ENCODE assay signal across 11 mouse cellular contexts in the genomic region with DNA sequence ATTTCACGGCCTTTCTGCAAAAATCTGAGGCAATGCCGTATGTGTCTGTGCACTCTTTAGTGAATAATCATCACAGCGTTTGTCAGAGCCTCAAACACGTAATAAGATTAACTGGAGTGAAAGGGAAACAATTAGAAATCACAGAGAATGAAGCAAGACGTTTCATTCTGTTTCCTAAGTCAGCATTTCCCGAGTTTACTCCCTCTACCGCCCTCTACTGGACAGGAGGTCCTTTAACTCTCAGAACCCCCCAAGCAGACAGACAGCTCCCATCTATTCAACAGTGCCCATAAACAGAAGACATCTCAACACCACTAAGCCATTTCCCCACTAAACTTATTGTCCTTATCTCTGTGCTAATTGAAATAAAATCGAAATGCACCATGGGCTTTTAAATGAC.
A peak's percentile ranks its signal among the peaks of the same experiment; 100 is the strongest.
DNase-seq lines count a peak whose midpoint lies in the region; ATAC-seq and TF ChIP-seq lines count a peak whose summit lies in the region.
"Had no signal": no experiment of that assay in that cellular context is flagged by ENCODE, and none has a peak within 500 bp of the region (broad histone marks: within the 10 kb centered on the region; RNA-seq: fewer than 3 reads in every experiment).

No protein-coding gene starts in this region.

- no peak for TF ChIP-seq EP300 in liver, embryonic 14.5 days (IDR thresholded peaks at IDR 0.05; ENCODE audit: low read depth)
- TF ChIP-seq EP300 in CH12.LX (IDR thresholded peaks at IDR 0.05; ENCODE audit: low read length) = no peak

- no peak overlapping the region for H3K9ac ChIP-seq in liver, embryonic 14.5 days (replicated peaks)
- no peak overlapping the region for H3K9ac ChIP-seq in CH12.LX (ENCODE audit: insufficient read depth, low read depth)
- H3K9ac ChIP-seq: midbrain, embryonic 12.5 days had no signal

- DNase-seq in liver, embryonic 14.5 days (ENCODE audit: low read depth in 3 of 3, low spot score in 3 of 3) = no peak
- no peak for DNase-seq in liver
- peak; percentile 22 for DNase-seq in CH12.LX (ENCODE audit: extremely low read depth)
- DNase-seq in MN1 (ENCODE audit: low spot score) = peak; percentile 9
- no peak for DNase-seq in natural killer cell, adult 2 months (ENCODE audit: low spot score in 2 of 2)
- DNase-seq in frontal cortex, postnatal 36 days (ENCODE audit: low spot score in 2 of 2) = no peak
- DNase-seq: cerebellum, adult 9-11 months; right cerebral cortex, postnatal 25 days had no signal

- H3K4me1 ChIP-seq in liver, embryonic 14.5 days (replicated peaks; ENCODE audit: control insufficient read depth in 2 of 2, insufficient read depth in 2 of 2, low read length in 1 of 2) = no peaks in the 10 kb centered on the region
- no peaks in the 10 kb centered on the region; a peak in 1 of 4 replicates for H3K4me1 ChIP-seq in CH12.LX (ENCODE audit: control insufficient read depth in 1 of 2, insufficient read depth in 2 of 2)

- no peak overlapping the region for H3K4me3 ChIP-seq in liver, embryonic 14.5 days (ENCODE audit: insufficient read depth in 1 of 2, low read depth in 2 of 2, low read length in 2 of 2)
- no peak overlapping the region for H3K4me3 ChIP-seq in CH12.LX (replicated peaks in 1 of 3; ENCODE audit: low read depth in 2 of 3, low read length in 2 of 3, poor library complexity in 1 of 3)
- no peak overlapping the region for H3K4me3 ChIP-seq in myocyte
- H3K4me3 ChIP-seq: forebrain, embryonic 10.5 days; midbrain, embryonic 12.5 days had no signal

- in situ Hi-C loops in CH12.LX (cut with MboI; ENCODE audit: low pct_ligation_motif_present, low pct_unique_long_range_greater_than_20kb, low sequenced_read_pairs) = no loop called here

- no peak overlapping the region for H3K27ac ChIP-seq in liver, embryonic 14.5 days
- no peak overlapping the region for H3K27ac ChIP-seq in CH12.LX (ENCODE audit: insufficient read depth, low read depth)
- H3K27ac ChIP-seq: forebrain, embryonic 10.5 days; midbrain, embryonic 12.5 days had no signal

- TF ChIP-seq POLR2A in CH12.LX (IDR thresholded peaks at IDR 0.05; ENCODE audit: low read depth, low read length) (no peak), myocyte (IDR thresholded peaks at IDR 0.05; ENCODE audit: insufficient read length, low read depth) (no peak)

- peak; percentile 14; the same call in 1 of the 2 replicates for TF ChIP-seq CTCF in liver, embryonic 14.5 days (IDR thresholded peaks at IDR 0.05; ENCODE audit: low read depth)
- TF ChIP-seq CTCF in CH12.LX (conservative IDR thresholded peaks at IDR 0.05 in 1 of 2, IDR thresholded peaks at IDR 0.05 in 1 of 2; ENCODE audit: low read depth in 2 of 2, low read length in 2 of 2) = peak in 1 of 2 experiments; percentile 41; a peak in 3 of 4 replicates

- no peak overlapping the region for H3K4me2 ChIP-seq in liver, embryonic 14.5 days (ENCODE audit: low read depth)
- H3K4me2 ChIP-seq in CH12.LX (ENCODE audit: insufficient read depth, low read depth, poor library complexity, severe bottlenecking) (no peak overlapping the region), myocyte (ENCODE audit: low read depth) (peak overlapping the region; percentile 24)
- H3K4me2 ChIP-seq: midbrain, embryonic 12.5 days had no signal

- 60% methylated on average over 8 of the region's 8 CpGs for WGBS in liver, embryonic 14.5 days (ENCODE audit: insufficient replicate concordance)

- no peaks in the 10 kb centered on the region for H3K36me3 ChIP-seq in liver, embryonic 14.5 days (replicated peaks; ENCODE audit: control insufficient read depth, insufficient read depth, low read depth)
- H3K36me3 ChIP-seq in CH12.LX (replicated peaks in 1 of 2; ENCODE audit: control insufficient read depth in 1 of 2, insufficient read depth in 1 of 2, low read length in 1 of 2) (no peaks in the 10 kb centered on the region), myocyte (ENCODE audit: control insufficient read depth, insufficient read depth) (no peaks in the 10 kb centered on the region)
- H3K36me3 ChIP-seq: forebrain, embryonic 10.5 days; midbrain, embryonic 12.5 days had no signal

- H3K9me3 ChIP-seq in liver, embryonic 14.5 days (ENCODE audit: control insufficient read depth, low read length) = no peaks in the 10 kb centered on the region
- no peaks in the 10 kb centered on the region for H3K9me3 ChIP-seq in CH12.LX (replicated peaks; ENCODE audit: low read length)

- ATAC-seq in liver, embryonic 14.5 days (ENCODE audit: insufficient read depth) = no peak

- H3K27me3 ChIP-seq in liver, embryonic 14.5 days (ENCODE audit: control insufficient read depth, insufficient read depth, low read length) = no peaks in the 10 kb centered on the region
- no peaks in the 10 kb centered on the region for H3K27me3 ChIP-seq in CH12.LX (replicated peaks)
- no peaks in the 10 kb centered on the region for H3K27me3 ChIP-seq in myocyte (ENCODE audit: control insufficient read depth, insufficient read depth, insufficient read length)
- H3K27me3 ChIP-seq: midbrain, embryonic 12.5 days had no signal

- no peak for TF ChIP-seq RAD21 in CH12.LX (IDR thresholded peaks at IDR 0.05; ENCODE audit: low read depth, low read length)

- dilution Hi-C loops in CH12.LX (cut with MboI; ENCODE audit: extremely low pct_ligation_motif_present, extremely low pct_unique_long_range_greater_than_20kb, low sequenced_read_pairs) = no loop called here

- no peaks in the 10 kb centered on the region for H3K79me2 ChIP-seq in CH12.LX (replicated peaks; ENCODE audit: control insufficient read depth, extremely low read depth, insufficient read depth, poor library complexity, severe bottlenecking)
- no peaks in the 10 kb centered on the region for H3K79me2 ChIP-seq in myocyte (ENCODE audit: control insufficient read depth, insufficient read depth)

- no peak overlapping the region for H3ac ChIP-seq in myocyte (ENCODE audit: control insufficient read depth, insufficient read length)

TF ChIP-seq in CH12.LX, 34 proteins besides CTCF, POLR2A, EP300 and RAD21:
- TF ChIP-seq MAZ (IDR thresholded peaks at IDR 0.05; ENCODE audit: low read depth, low read length) (no peak), MAFK (IDR thresholded peaks at IDR 0.05; ENCODE audit: insufficient replicate concordance, low read length) (peak; percentile 55; the same call in 1 of the 2 replicates)

TF ChIP-seq in myocyte, 11 proteins besides CTCF, POLR2A, EP300 and RAD21:
- TF ChIP-seq SRF (IDR thresholded peaks at IDR 0.05; ENCODE audit: control insufficient read depth, insufficient read length, low read depth) (no peak), CEBPB (IDR thresholded peaks at IDR 0.05; ENCODE audit: insufficient read depth, poor library complexity, severe bottlenecking) (no peak), TCF3 (IDR thresholded peaks at IDR 0.05; ENCODE audit: insufficient read length, low read depth) (no peak), REST (IDR thresholded peaks at IDR 0.05; ENCODE audit: insufficient read depth, insufficient read length) (no peak), MAX (IDR thresholded peaks at IDR 0.05; ENCODE audit: low read depth) (no peak), E2F4 (IDR thresholded peaks at IDR 0.05; ENCODE audit: insufficient read depth) (no peak), MYOG (IDR thresholded peaks at IDR 0.05; ENCODE audit: control insufficient read depth in 1 of 3, insufficient read depth in 1 of 3, insufficient read length in 2 of 3, low read depth in 2 of 3) (no peak), MYOD1 (IDR thresholded peaks at IDR 0.05; ENCODE audit: control insufficient read depth in 1 of 3, insufficient read length in 2 of 3, low read depth in 2 of 3) (no peak), TCF12 (IDR thresholded peaks at IDR 0.05; ENCODE audit: insufficient read depth, poor library complexity, severe bottlenecking) (no peak), POLR2AphosphoS2 (IDR thresholded peaks at IDR 0.05; ENCODE audit: insufficient read length, low read depth) (no peak), USF1 (IDR thresholded peaks at IDR 0.05; ENCODE audit: low read depth) (no peak)

Comparison
In these comparisons a context has a peak if more than half of its experiments do, and no peak if none do; other contexts are left out.
1. DNase-seq: peak in CH12.LX (single experiment) and MN1 (single experiment); none in liver, embryonic 14.5 days (0 of 3), liver (single experiment), natural killer cell, adult 2 months (0 of 2) and frontal cortex, postnatal 36 days (0 of 2).